In genomic region chr4:119075273-119075672, GRCm38 (mm10) we compare ENCODE assay signal across 20 mouse cellular contexts. TPM values are rescaled to one million over a fixed set of nuclear protein-coding genes. Genes with fewer than 3 reads are reported as not detected.
DNase-seq lines count a peak whose midpoint lies in the region; ATAC-seq and TF ChIP-seq lines count a peak whose summit lies in the region.
"Had no signal": no experiment of that assay in that cellular context is flagged by ENCODE, and none has a peak within 500 bp of the region (broad histone marks: within the 10 kb centered on the region; RNA-seq: fewer than 3 reads in every experiment).

No protein-coding gene starts in this region.

- H3K27ac ChIP-seq in hindbrain, embryonic 11.5 days (ENCODE audit: low read depth, low read length), result no peak overlapping the region
- no peak overlapping the region for H3K27ac ChIP-seq in hindbrain, postnatal 0 days
- no peak overlapping the region for H3K27ac ChIP-seq in neural tube, embryonic 11.5 days (ENCODE audit: low read depth, low read length)
- 0 out of 2 replicates have a peak overlapping the region, but pooled peaks have one; percentile 7 for H3K27ac ChIP-seq in embryonic facial prominence, embryonic 13.5 days
- H3K27ac ChIP-seq: hindbrain, embryonic 15.5 days; midbrain, embryonic 13.5 days; neural tube, embryonic 15.5 days had no signal

- ATAC-seq in hindbrain, embryonic 11.5 days (ENCODE audit: low FRiP score), result no peak
- no peak for ATAC-seq in hindbrain, postnatal 0 days
- ATAC-seq in neural tube, embryonic 11.5 days (ENCODE audit: insufficient read depth, low FRiP score, low TSS enrichment), result no peak
- ATAC-seq in embryonic facial prominence, embryonic 13.5 days (ENCODE audit: insufficient number of reproducible peaks, insufficient read depth, low FRiP score, low TSS enrichment, low read depth), result no peak
- ATAC-seq: forebrain, embryonic 16.5 days; intestine, embryonic 16.5 days; midbrain, embryonic 13.5 days had no signal

- peak; percentile 9 for DNase-seq in hindbrain, embryonic 11.5 days (ENCODE audit: low spot score)
- no peak for DNase-seq in hindbrain, postnatal 0 days (ENCODE audit: low spot score)
- DNase-seq in neural tube, embryonic 11.5 days (ENCODE audit: low spot score), result peak; percentile 26
- no peak for DNase-seq in neural tube, embryonic 10.5 days (ENCODE audit: extremely low spot score, low spot score)
- no peak for DNase-seq in right cerebral cortex, postnatal 25 days
- no peak for DNase-seq in gastrocnemius, postnatal 36 days
- DNase-seq: adrenal gland, postnatal 25 days; cerebellum, adult 11 months; cerebellum, postnatal 10 days; heart, postnatal 10 days; lung, embryonic 14.5 days; right cerebral cortex, postnatal 14 days had no signal

- H3K27me3 ChIP-seq in hindbrain, embryonic 11.5 days (ENCODE audit: control insufficient read depth, insufficient read depth, low read length), result 0 out of 2 replicates have a peak, but pooled peaks cover 2% of the 10 kb centered on the region
- peaks cover 16% of the 10 kb centered on the region for H3K27me3 ChIP-seq in hindbrain, postnatal 0 days (ENCODE audit: insufficient read depth, low read length)
- no peaks in the 10 kb centered on the region for H3K27me3 ChIP-seq in neural tube, embryonic 11.5 days (ENCODE audit: control insufficient read depth, insufficient read depth, low read length)
- peaks cover 27% of the 10 kb centered on the region for H3K27me3 ChIP-seq in embryonic facial prominence, embryonic 13.5 days

- intact Hi-C loops in gastrocnemius, postnatal 36 days (cut with DNase I), result no loop called here

- no peak overlapping the region for H3K4me3 ChIP-seq in hindbrain, embryonic 11.5 days (ENCODE audit: low read depth, low read length)
- no peak overlapping the region for H3K4me3 ChIP-seq in hindbrain, postnatal 0 days (ENCODE audit: low read length)
- H3K4me3 ChIP-seq in neural tube, embryonic 11.5 days (ENCODE audit: low read depth, low read length), result no peak overlapping the region
- no peak overlapping the region for H3K4me3 ChIP-seq in embryonic facial prominence, embryonic 13.5 days
- H3K4me3 ChIP-seq: erythroblast, embryonic 14.5 days; hindbrain, embryonic 15.5 days; midbrain, embryonic 13.5 days; neural tube, embryonic 15.5 days had no signal

- H3K4me2 ChIP-seq in hindbrain, embryonic 11.5 days (replicated peaks; ENCODE audit: low read depth, low read length), result no peak overlapping the region
- no peak overlapping the region for H3K4me2 ChIP-seq in hindbrain, postnatal 0 days (ENCODE audit: low read depth, low read length)
- H3K4me2 ChIP-seq in neural tube, embryonic 11.5 days (ENCODE audit: low read depth), result no peak overlapping the region
- H3K4me2 ChIP-seq in embryonic facial prominence, embryonic 13.5 days, result no peak overlapping the region
- H3K4me2 ChIP-seq: heart, embryonic 11.5 days; hindbrain, embryonic 15.5 days; lung, embryonic 14.5 days; midbrain, embryonic 13.5 days; neural tube, embryonic 15.5 days had no signal

- peaks cover 14% of the 10 kb centered on the region for H3K4me1 ChIP-seq in hindbrain, embryonic 11.5 days (replicated peaks; ENCODE audit: control insufficient read depth, insufficient read depth, low read length)
- H3K4me1 ChIP-seq in hindbrain, postnatal 0 days (ENCODE audit: insufficient read depth, low read length), result peaks cover 6% of the 10 kb centered on the region; the same call in 1 of the 2 replicates
- H3K4me1 ChIP-seq in neural tube, embryonic 11.5 days (ENCODE audit: control insufficient read depth, insufficient read depth, low read length), result peaks cover 11% of the 10 kb centered on the region
- H3K4me1 ChIP-seq in embryonic facial prominence, embryonic 13.5 days, result peaks cover 45% of the 10 kb centered on the region

- no peak overlapping the region for H3K9ac ChIP-seq in hindbrain, embryonic 11.5 days (ENCODE audit: low read depth, low read length)
- no peak overlapping the region for H3K9ac ChIP-seq in hindbrain, postnatal 0 days (replicated peaks; ENCODE audit: low read length)
- no peak overlapping the region for H3K9ac ChIP-seq in neural tube, embryonic 11.5 days (ENCODE audit: low read length)
- no peak overlapping the region for H3K9ac ChIP-seq in embryonic facial prominence, embryonic 13.5 days
- H3K9ac ChIP-seq: hindbrain, embryonic 15.5 days; lung, embryonic 14.5 days; midbrain, embryonic 13.5 days; neural tube, embryonic 15.5 days had no signal

- no peaks in the 10 kb centered on the region for H3K36me3 ChIP-seq in hindbrain, embryonic 11.5 days (ENCODE audit: control insufficient read depth, insufficient read depth, low read length)
- no peaks in the 10 kb centered on the region for H3K36me3 ChIP-seq in hindbrain, postnatal 0 days (ENCODE audit: insufficient read depth, low read length)
- no peaks in the 10 kb centered on the region for H3K36me3 ChIP-seq in neural tube, embryonic 11.5 days (ENCODE audit: control insufficient read depth, insufficient read depth, low read length)
- H3K36me3 ChIP-seq in embryonic facial prominence, embryonic 13.5 days, result no peaks in the 10 kb centered on the region
- H3K36me3 ChIP-seq: hindbrain, embryonic 15.5 days; midbrain, embryonic 13.5 days; neural tube, embryonic 15.5 days had no signal

- 46% methylated on average over 7 of the region's 7 CpGs for WGBS in hindbrain, embryonic 11.5 days
- WGBS in hindbrain, postnatal 0 days, result 59% methylated on average over 6 of the region's 7 CpGs
- 36% methylated on average over 7 of the region's 7 CpGs for WGBS in neural tube, embryonic 11.5 days
- 45% methylated on average over 7 of the region's 7 CpGs for WGBS in embryonic facial prominence, embryonic 13.5 days

- H3K9me3 ChIP-seq in hindbrain, embryonic 11.5 days (ENCODE audit: control insufficient read depth, low read length), result no peaks in the 10 kb centered on the region
- H3K9me3 ChIP-seq in hindbrain, postnatal 0 days (ENCODE audit: low read length), result no peaks in the 10 kb centered on the region
- H3K9me3 ChIP-seq in neural tube, embryonic 11.5 days (ENCODE audit: control insufficient read depth, low read length), result no peaks in the 10 kb centered on the region
- no peaks in the 10 kb centered on the region for H3K9me3 ChIP-seq in embryonic facial prominence, embryonic 13.5 days
- H3K9me3 ChIP-seq: hindbrain, embryonic 15.5 days; midbrain, embryonic 13.5 days; neural tube, embryonic 15.5 days had no signal

- no peak for TF ChIP-seq CTCF in hindbrain, postnatal 0 days (IDR thresholded peaks at IDR 0.05; ENCODE audit: low read depth)

RNA-seq across cellular contexts. Expression of gene Slc2a1, which starts 33.2 kb away (rescaled TPM):
- 134 and 137 TPM in 2 replicates for polyA plus RNA-seq in hindbrain, embryonic 11.5 days (2014; fragmentation: Nextera tagmentation; extraction: Ambion mirVana)
- 119 and 120 TPM in 2 replicates for total RNA-seq in hindbrain, postnatal 0 days (2014; rRNA removed)
- polyA plus RNA-seq in hindbrain, postnatal 0 days (2015; fragmentation: Nextera tagmentation; extraction: Ambion mirVana), result 48.8 and 50.6 TPM in 2 replicates
- polyA plus RNA-seq in neural tube, embryonic 11.5 days (2014; fragmentation: Nextera tagmentation; extraction: Ambion mirVana), result 151 and 162 TPM in 2 replicates
- polyA plus RNA-seq in embryonic facial prominence, embryonic 13.5 days (2015; fragmentation: Nextera tagmentation; extraction: Ambion mirVana), result 116 and 123 TPM in 2 replicates
- total RNA-seq in gastrocnemius, postnatal 36 days (2021), result 1 to 10 TPM; 4.3 to 5.0 TPM

Comparison
In these comparisons a context has a peak if more than half of its experiments do, and no peak if none do; other contexts are left out.
1. DNase-seq: peak in hindbrain, embryonic 11.5 days (single experiment) and neural tube, embryonic 11.5 days (single experiment); none in hindbrain, postnatal 0 days (single experiment), neural tube, embryonic 10.5 days (single experiment), right cerebral cortex, postnatal 25 days (single experiment) and gastrocnemius, postnatal 36 days (0 of 2).